Mouse (Mus musculus) regulatory T cell (primary cell): ENCODE results near the gene Psapl1.
"Not testable (repeated sequence)": the region's sequence is repeated elsewhere in the genome, so short reads cannot be mapped to it uniquely, and the experiment has no call there.

Experiments
- in situ Hi-C: fragments of 300-600 bp; cut with MboI, MseI; formaldehyde crosslinking; loops from one replicate; pipeline ENCODE4 v1.15.1; 2025; ENCODE audit warnings: high pct_unique_total_duplicates

Gene Psapl1

DNA sequence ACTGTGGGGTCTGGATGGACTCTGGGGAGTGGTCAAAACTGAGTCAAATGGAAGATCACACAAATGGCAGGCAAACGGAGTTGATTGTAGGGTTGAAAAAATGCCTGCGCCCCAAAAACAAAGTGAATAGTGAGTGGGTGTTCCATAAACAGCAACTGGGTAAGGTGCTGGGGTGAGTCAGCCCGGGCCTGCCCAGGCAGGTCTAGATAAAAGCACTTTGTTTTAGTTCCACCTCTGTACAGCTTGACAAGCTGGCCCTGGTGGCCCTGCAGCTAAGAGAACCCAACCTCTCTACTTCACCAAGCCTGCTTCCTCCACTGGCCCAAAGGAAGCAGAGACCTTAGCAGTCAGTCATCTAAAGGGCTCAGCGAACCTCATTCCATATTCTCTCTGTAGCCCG lies 1.0 kb upstream of the Psapl1 start:
- in situ Hi-C loops = no loop called here

DNA sequence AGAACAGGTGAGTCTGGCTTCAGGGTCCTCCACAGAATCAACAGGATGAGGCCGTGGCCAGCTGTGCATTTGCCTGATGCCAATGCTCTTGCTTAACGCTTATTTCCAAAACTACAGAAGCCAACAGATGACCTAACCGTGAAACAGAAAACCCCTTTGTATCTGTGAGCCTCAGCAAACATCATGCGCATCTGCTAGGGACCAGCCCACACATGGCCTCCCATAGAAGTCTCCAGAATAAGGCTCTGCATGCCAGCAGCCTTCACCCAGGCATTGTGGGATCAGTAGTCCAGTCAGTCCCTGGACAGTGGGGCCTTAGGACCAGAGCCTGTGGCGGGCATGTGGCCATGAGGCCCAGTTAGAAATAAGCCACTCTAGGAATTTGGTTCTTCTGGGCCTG lies 400 bp upstream of the Psapl1 start:
- in situ Hi-C loops = no loop called here

DNA sequence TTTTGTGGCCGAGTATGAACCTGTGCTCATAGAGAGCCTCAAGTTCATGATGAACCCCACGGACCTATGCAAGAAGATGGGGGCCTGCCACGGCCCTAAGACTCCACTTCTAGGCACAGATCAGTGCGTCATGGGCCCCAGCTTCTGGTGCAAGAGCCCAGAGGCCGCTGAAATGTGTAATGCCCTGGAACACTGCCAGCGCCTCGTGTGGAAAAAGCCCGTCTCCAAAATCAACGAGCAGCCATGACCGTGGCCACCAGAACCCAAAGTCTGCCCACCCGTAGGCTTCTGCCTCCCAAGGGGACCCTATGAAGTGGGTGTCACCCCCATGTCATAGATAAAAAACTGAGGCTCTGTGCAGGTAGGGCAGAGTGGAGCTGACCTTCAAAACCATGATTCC lies 1.6 kb downstream of the Psapl1 start:
- in situ Hi-C loops = no loop called here

DNA sequence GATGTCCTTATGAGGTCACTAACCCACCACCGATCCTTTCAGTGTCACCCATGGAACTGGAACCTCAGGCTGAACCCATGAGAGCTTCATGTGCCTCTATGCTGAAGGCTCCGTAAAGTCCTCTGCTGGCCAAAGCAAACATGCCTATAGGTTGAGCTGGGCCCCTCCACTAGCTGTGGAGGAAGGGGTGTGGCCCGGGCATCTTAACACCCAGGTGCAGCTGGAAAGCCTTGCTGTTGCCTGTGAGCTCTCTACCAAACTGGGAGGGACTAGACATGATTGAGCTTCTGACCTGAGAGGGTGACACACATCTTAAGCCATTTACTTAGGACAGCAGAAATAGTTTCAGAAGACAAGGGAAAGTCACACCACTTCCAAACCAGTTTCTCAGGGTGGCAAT lies 5.0 kb downstream of the Psapl1 start:
- in situ Hi-C loops = no loop called here

DNA sequence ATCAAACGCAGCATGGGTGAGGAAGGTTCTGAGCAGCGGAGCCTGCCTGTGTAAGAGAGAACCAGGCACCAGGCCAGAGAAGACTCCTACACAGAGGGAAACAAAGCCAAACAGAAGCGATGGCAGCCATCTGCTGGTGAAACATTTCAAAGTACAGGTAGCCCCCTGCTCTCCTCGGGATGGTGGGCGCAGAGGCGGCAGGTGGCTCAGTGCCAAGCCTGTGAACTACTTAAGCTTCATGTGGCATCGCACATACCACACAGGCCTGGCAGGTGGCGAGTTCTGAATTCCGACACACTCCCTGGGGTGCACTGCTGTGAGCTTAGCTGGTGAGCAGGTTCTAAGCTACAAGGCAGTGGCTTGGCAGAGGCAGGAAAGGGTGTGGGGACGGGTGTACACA lies 9.5 kb downstream of the Psapl1 start:
- in situ Hi-C loops = no loop called here

DNA sequence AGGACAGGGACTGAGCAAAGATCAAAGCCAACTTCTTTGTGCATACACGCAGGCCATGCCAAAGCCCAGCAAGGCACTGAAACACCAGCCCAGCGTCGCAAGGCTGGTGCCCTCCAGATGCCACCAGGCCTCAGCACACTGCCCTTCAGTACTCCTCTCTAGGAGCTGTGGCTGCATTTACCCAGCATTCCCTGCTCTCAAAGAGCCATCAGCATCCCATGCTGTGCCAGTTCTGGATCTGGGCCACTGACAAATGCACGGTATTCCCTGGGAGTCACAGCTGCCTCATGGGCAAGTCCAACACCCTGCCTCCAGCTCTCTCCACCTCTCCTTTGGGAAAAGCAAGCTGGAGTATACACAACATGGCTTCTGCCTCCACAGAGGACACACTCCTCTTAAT lies 16.3 kb downstream of the Psapl1 start:
- in situ Hi-C loops = no loop called here

DNA sequence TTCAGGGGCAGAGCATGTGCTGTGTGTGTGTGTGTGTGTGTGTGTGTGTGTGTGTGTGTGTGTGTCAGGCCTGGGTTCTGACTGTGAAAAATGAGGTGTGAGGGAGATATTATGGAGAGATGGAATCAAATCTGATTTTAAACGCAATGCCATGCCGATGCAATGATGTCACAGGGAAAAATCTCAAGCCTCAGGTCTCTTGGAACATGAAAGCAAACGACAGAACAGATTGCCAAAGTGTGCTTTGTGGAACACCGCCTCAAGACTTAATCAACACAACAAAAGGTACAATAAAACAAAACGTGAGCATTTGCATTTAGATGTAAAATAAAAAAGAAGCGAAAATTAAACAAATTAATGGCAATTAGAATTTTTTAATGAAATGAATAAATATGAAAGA lies 16.8 kb downstream of the Psapl1 start:
- in situ Hi-C loops = no loop called here

DNA sequence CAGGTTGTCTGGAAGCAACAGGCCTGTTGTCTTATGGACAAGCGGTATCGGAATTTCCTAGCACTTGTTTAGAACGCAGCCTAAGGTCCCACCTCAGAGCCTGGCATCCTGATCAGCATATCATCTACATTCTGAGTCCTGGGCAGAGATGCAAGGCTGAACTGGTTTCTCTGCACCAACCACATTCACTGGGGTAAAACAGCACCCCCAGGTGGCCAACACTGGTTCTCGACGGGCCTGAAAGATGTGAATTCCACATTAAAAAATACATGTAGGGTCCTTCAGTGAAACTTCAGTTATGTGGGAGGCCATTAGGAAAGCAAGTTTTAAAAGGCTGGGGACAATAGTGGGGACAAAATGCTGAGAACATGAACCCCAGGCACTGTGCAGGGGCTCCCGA lies 20.0 kb downstream of the Psapl1 start:
- in situ Hi-C loops = no loop called here

DNA sequence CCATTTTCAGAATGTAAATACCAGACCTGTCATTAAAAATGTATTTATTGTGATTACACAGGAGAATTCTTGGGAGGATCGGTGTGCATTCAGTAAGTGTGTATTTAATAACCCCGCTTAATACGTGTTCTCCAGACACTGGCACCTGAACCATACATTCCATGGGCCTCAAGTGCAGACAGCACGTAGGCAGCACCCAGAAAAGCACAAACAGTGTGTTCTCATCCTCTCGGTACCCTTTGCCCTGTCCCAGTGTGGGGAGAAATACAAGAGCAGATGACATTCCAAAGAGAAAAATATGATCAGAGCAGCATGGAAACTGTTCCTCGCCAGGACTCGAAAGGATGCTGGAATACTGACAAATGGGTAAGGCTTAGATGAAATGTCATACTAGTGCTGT lies 22.0 kb downstream of the Psapl1 start:
- in situ Hi-C loops = no loop called here

DNA sequence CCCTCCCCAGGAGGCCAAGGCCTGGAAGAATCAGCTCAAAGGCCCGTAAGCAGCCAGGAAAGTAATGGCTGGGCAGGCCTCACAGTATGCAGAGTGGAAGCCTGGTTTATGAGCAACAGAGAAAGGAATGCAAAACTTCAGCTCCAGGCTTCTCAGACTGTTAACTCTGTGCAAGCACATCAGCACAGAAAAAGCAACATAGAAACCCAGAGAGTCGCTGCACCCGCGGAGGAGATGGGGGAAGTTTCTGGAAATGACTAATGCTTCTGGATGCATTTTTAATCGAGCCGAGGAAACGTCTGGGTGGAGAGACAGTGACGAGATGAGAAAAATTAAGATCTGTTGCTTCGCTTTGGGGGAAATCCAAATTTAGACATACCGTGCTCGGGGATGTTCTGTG lies 22.5 kb downstream of the Psapl1 start:
- in situ Hi-C loops = no loop called here

DNA sequence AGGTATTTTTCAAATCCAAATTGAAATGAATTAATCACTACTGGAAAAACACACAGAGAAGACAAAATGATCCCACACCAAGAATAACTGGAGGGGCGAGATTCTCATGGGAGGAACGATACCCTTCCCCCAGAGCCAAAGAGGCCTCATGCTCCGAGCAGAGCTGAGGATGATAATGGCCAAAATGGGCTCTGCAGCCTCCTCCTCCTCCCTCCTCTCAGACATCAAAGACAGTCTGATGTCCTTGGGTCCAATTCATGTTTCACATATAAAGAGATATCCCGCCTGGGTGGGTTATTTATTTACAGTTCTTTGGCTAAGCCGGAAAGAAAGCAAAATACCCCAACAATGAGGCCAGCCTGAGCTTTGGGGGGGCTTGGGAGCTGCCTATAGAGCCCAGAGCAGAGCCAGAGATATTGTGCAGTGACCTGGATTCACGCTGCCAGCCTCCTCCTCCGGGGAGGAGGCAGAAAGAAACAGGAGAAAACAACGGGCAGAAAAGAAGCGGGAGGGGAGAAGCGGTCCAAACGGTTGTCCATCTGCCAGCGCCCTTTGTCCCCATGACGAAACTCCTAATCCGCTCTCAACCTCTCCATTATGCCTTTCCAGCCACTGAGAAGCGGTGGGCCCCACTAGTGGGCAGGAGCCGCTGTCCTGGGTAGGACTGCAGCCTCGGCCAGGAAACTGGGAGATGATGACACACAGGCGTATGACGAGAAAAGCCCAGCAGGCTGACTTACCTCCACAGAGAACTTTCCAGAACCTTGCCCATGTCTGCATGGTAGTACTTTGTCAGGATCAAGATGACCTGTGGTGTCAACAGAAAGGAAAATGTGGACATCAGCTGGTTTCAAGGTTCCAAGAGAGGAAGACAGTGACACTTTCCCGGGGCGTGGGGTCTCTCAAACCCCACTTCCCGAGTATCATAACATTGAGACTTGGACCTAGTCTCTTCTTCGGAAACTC lies 24.9 kb downstream of the Psapl1 start:
- in situ Hi-C loops = no loop called here

DNA sequence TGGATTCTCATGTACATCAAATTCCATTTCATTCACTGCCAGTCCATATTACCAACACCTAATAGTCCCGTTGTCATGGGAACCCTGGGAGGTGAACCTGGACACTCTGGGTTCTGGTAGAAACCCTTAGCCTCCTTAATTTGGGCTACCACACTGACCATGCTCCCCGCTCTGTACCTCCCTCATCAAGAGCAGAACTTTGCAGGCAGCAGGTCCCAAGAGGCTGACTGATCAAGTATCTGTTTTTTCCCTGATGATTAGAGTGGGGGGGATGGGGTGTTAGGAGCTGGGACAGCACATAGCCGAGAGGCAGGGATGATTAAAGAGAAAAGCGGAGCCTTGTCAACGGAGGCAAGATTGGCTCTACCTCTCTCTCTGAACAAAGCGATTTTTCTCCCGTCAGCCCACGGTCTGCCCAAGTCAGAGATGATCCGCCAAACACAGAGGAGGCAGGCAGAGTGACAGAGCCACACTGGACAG lies 26.5 kb downstream of the Psapl1 start:
- in situ Hi-C loops = no loop called here

DNA sequence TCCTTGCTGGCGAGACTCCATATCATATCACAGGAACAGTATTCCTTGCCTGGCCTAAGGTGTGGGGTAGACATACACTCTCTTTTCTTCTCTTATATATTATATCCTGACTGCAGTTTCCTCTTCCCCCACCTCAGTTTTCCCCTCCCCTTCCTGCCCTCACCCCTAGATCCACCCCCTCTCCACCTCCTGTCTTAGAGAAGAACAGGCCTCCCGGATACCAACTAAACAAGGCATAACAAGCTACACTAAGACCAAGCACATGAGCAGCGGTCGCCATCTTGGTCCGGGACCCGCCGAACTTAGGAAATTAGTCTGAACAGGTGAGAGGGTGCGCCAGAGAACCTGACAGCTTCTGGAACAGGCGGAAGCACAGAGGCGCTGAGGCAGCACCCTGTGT lies 33.7 kb downstream of the Psapl1 start:
- in situ Hi-C loops = not testable (repeated sequence)

DNA sequence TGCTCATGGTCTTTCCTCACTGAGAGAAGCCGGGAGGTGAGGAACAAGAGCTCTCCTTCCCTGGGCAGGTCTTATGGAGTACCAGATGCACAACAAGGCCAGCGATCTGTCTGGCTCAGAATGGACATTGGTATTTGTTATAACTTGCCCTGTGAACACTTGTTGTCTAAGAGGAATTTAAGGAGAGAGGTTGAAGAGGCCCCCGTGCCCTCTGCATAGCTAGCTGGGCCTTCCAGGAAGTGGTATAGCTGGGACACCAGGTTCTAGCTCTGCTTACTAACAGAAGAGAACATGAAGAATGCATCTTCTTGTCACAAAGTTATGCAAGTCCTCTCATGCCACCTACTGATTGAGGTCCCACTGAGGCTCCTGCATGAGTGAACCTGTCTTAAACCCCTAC lies 44.2 kb downstream of the Psapl1 start:
- in situ Hi-C loops = no loop called here

DNA sequence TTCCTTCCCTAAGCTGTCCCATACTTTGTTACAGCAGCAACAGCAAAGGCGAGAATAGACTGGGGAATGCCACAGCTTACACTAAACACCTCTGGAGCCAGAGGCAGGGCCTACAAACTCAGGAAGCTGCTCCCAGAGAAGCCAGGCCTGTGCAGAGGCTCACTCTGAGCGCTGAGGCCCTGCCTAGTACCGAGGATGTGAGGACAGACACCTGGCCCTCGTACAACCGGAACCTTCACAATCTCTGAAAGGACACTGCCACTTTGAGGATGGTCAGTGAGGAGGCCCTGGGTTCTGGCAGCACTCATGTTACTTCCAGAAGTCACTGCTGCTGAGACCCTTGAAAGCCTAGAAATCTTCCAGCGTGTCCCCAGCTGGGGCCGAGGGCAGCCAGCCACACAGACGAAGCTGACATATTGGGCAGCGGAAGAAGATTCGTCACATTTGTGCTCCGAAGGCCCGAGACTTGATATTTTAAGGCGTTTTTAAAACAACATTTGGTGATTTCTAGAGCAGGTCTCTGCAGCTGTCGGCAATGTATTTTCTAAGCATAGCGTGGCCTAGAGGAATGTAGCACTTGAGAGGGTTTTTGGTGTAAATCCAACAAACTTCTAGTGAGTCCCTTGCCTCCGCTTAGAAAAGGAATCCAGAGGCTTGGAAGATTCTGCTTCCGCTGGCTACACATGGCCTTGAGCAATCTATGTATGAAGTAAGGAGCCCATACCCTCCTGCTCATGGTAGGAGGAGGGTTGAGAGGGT lies 49.1 kb downstream of the Psapl1 start:
- in situ Hi-C loops = no loop called here

DNA sequence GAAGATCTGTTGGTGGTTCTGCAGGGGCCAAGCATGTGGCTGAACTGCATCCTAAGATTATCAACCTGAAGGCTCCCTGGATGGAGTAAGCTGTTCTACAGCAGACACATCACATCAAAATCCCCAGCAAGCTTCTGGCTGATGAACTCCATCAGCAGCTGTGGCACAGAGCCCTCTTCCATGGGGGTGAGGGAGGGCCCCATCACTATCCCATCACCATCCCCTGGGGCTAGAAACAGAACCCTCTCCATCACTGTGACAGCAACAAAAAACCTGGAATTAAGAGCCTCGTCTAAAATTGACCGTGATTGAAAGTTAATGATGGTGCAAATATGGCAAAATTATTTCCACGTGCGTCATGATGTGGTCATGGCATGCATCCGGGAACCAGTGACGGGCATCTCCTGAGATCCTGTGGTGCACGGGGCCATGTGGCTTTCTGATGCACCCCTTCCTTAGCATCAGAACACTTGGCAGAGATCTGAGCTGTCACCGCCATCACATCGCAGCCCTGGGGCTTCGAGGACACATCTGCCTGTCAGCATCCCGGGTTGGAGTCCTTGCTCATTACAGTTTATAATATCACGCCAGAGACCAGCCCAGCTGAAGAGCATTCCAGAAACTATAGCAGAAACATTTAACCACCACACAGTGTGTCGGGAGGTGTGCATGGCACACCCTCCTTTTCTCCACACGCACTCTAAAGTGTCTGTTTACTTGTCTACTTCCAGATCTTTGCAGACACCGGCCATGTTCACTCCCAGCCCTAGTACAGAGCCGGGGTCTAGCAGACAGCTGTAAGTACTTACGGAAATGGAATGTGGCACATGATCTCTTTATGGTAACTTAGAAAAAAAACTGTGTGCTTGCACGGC lies 51.1 kb downstream of the Psapl1 start:
- in situ Hi-C loops = no loop called here
